Mouse (Mus musculus) liver, adult 2 months (tissue): ENCODE measurements around the gene Ppp1ca.

Experiments used
- CTCF ChIP-seq: fragments of 200-500 bp; IDR thresholded peaks from 2 replicates; pipeline ENCODE4 v1.5.1; 2011; ENCODE audit warnings: low read depth, low read length, control low read depth
- POLR2A ChIP-seq: fragments of 200-500 bp; IDR thresholded peaks from 2 replicates; pipeline ENCODE4 v1.6.1; 2011; ENCODE audit warnings: low read length, control low read depth; ENCODE audit not compliant: insufficient read depth; ENCODE audit errors: extremely low read depth

- TF ChIP-seq CTCF (no peak), POLR2A (no peak)
Observed at GRCm38 (mm10) chr19:4164100-4164499, 27.8 kb upstream of the Ppp1ca start.
